Mouse (Mus musculus): ENCODE results near the gene Arrdc2. TPM values are rescaled to one million over a fixed set of nuclear protein-coding genes. Genes with fewer than 3 reads are reported as not detected.

Gene Arrdc2
- polyA plus RNA-seq, 1 experiment from 2014 or later = 6.7 TPM

GRCm38 (mm10) chr8:70872643-70873363 is 33.3 kb upstream of the Arrdc2 start:
- Histone ChIP-seq H3K4me2 (peak overlapping the region; percentile 70), H3K4me3 (peak overlapping the region; percentile 87), H3K9me3 (no peaks in the 10 kb centered on the region), H3K36me3 (0 out of 2 replicates have a peak, but pooled peaks cover 3% of the 10 kb centered on the region), H3K27ac (peak overlapping the region; percentile 91), H3K4me1 (peaks cover 29% of the 10 kb centered on the region), H3K27me3 (no peaks in the 10 kb centered on the region), H3K9ac (peak overlapping the region; percentile 76)
- ATAC-seq (ENCODE audit: insufficient number of reproducible peaks, low FRiP score, low TSS enrichment, low read depth) = no peak
- 2% methylated on average over 31 of the region's 31 CpGs for WGBS

- no peak for ATAC-seq (ENCODE audit: insufficient number of reproducible peaks, low FRiP score, low TSS enrichment, low read depth)
- no peak overlapping the region for H3K27ac ChIP-seq
- 92% methylated on average over 5 of the region's 5 CpGs for WGBS
- H3K9me3 ChIP-seq = no peaks in the 10 kb centered on the region
- H3K27me3 ChIP-seq = no peaks in the 10 kb centered on the region
- H3K36me3 ChIP-seq = 0 out of 2 replicates have a peak, but pooled peaks cover 6% of the 10 kb centered on the region
- no peak overlapping the region for H3K9ac ChIP-seq
- no peak overlapping the region for H3K4me2 ChIP-seq
- no peak overlapping the region for H3K4me3 ChIP-seq
- peaks cover 32% of the 10 kb centered on the region for H3K4me1 ChIP-seq
Measured at GRCm38 (mm10) chr8:70871195-70871807, 31.8 kb upstream of the Arrdc2 start.

DNA sequence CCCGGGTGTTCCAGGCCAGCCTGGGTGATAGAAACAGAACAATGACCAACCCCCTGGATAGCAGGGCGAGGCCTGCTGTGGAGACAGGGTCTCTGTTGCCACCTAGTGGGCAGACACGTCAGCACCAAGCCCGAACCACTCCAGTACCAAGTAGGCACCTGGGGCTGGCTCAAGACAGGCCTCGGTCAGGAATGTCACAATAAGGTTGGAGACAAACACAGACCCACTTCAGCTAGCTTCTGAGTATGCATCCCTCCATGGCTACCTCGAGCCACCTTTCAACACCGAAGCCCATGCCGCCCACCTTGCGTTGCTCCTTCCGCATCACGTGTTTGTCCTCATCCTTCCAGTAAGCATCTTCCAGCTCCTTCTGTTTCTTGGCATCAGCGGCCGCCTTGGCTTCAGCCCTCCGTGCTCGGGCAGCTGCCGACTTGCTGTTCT is 30.1 kb upstream of the Arrdc2 start:
- 48% methylated on average over 16 of the region's 16 CpGs for WGBS
- no peaks in the 10 kb centered on the region for H3K9me3 ChIP-seq
- H3K4me2 ChIP-seq = no peak overlapping the region; the same call in 1 of the 2 replicates
- H3K4me1 ChIP-seq = peaks cover 42% of the 10 kb centered on the region
- H3K9ac ChIP-seq = no peak overlapping the region
- ATAC-seq (ENCODE audit: insufficient number of reproducible peaks, low FRiP score, low TSS enrichment, low read depth) = no peak
- H3K36me3 ChIP-seq = 0 out of 2 replicates have a peak, but pooled peaks cover 6% of the 10 kb centered on the region
- no peak overlapping the region for H3K27ac ChIP-seq
- no peak overlapping the region for H3K4me3 ChIP-seq
- H3K27me3 ChIP-seq = peaks cover under 1% of the 10 kb centered on the region; the same call in 1 of the 2 replicates

DNA sequence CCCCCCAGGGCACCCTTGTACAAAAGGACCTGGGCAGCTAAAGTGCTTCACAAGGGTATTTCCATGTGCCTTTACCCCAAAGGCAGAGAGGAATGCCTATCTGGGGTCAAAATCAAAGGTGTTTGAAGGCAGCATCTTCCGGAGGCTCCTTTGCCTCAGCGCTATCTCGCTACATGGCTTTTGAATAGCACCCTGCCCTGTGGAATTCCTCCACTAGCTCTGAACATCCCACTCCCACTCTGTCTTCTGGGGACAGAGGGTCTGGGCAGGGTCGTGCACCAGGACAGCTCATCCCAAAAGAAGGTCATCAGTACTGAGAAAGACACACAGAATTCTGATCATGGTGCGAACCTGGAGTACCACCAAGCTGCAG is 29.7 kb upstream of the Arrdc2 start:
- H3K27ac ChIP-seq = no peak overlapping the region
- 0 out of 2 replicates have a peak, but pooled peaks cover 6% of the 10 kb centered on the region for H3K36me3 ChIP-seq
- 38% methylated on average over 5 of the region's 5 CpGs for WGBS
- H3K9me3 ChIP-seq = no peaks in the 10 kb centered on the region
- no peak overlapping the region for H3K9ac ChIP-seq
- H3K4me2 ChIP-seq = peak overlapping the region; percentile 39
- peaks cover 5% of the 10 kb centered on the region; the same call in 1 of the 2 replicates for H3K27me3 ChIP-seq
- ATAC-seq (ENCODE audit: insufficient number of reproducible peaks, low FRiP score, low TSS enrichment, low read depth) = no peak
- H3K4me3 ChIP-seq = 0 out of 2 replicates have a peak overlapping the region, but pooled peaks have one; percentile 24
- peaks cover 46% of the 10 kb centered on the region for H3K4me1 ChIP-seq

- H3K27ac ChIP-seq = no peak overlapping the region
- no peak for ATAC-seq (ENCODE audit: insufficient number of reproducible peaks, low FRiP score, low TSS enrichment, low read depth)
- 0 out of 2 replicates have a peak, but pooled peaks cover 6% of the 10 kb centered on the region for H3K36me3 ChIP-seq
- H3K9ac ChIP-seq = no peak overlapping the region
- H3K9me3 ChIP-seq = no peaks in the 10 kb centered on the region
- peaks cover 9% of the 10 kb centered on the region; the same call in 1 of the 2 replicates for H3K27me3 ChIP-seq
- peak overlapping the region; percentile 24 for H3K4me3 ChIP-seq
- H3K4me2 ChIP-seq = peak overlapping the region; percentile 39
- peaks cover 51% of the 10 kb centered on the region for H3K4me1 ChIP-seq
- 17% methylated on average over 40 of the region's 40 CpGs for WGBS
Measured at GRCm38 (mm10) chr8:70868559-70869198, 29.2 kb upstream of the Arrdc2 start.

GRCm38 (mm10) chr8:70866566-70866965 is 27.0 kb upstream of the Arrdc2 start:
- H3K9ac ChIP-seq = no peak overlapping the region
- peaks cover 29% of the 10 kb centered on the region for H3K27me3 ChIP-seq
- 82% methylated on average over 7 of the region's 7 CpGs for WGBS
- peaks cover 54% of the 10 kb centered on the region for H3K4me1 ChIP-seq
- ATAC-seq (ENCODE audit: insufficient number of reproducible peaks, low FRiP score, low TSS enrichment, low read depth) = no peak
- H3K4me2 ChIP-seq = no peak overlapping the region
- H3K9me3 ChIP-seq = no peaks in the 10 kb centered on the region
- H3K4me3 ChIP-seq = no peak overlapping the region
- H3K36me3 ChIP-seq = 0 out of 2 replicates have a peak, but pooled peaks cover 6% of the 10 kb centered on the region
- H3K27ac ChIP-seq = peak overlapping the region; percentile 86; the same call in 1 of the 2 replicates

DNA sequence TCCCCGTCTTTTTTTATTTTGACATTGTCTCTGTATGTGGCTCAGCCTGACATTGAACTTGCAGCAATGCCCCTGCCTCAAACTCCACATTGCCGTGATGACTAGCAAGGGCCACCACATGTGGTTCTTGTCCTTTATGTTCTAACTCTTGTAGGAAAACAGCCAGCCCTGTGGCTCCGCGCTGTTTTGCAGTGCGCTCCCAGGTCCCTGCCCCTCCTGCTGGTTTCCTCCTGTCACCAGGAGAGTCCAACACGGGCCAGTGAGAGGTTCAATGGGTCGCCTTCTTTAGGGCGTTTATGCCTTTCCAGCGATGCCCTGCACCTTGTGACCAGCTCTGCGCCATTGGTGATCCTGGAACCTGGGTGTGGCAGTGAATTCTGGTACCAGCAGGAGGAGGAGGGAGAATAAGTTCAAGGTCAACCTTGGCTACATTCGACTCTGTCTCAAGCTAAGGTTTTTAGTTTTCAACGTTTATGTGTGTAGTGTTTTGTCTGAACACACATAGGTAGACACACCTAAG is 26.5 kb upstream of the Arrdc2 start:
- H3K9me3 ChIP-seq = no peaks in the 10 kb centered on the region
- peak overlapping the region; percentile 60 for H3K4me3 ChIP-seq
- H3K36me3 ChIP-seq = 0 out of 2 replicates have a peak, but pooled peaks cover 6% of the 10 kb centered on the region
- peaks cover 33% of the 10 kb centered on the region for H3K27me3 ChIP-seq
- ATAC-seq (ENCODE audit: insufficient number of reproducible peaks, low FRiP score, low TSS enrichment, low read depth) = no peak
- peaks cover 54% of the 10 kb centered on the region for H3K4me1 ChIP-seq
- H3K4me2 ChIP-seq = peak overlapping the region; percentile 80
- no peak overlapping the region for H3K9ac ChIP-seq
- H3K27ac ChIP-seq = peak overlapping the region; percentile 86
- WGBS = 9% methylated on average over 12 of the region's 12 CpGs

GRCm38 (mm10) chr8:70865350-70866000 is 26.0 kb upstream of the Arrdc2 start:
- ATAC-seq (ENCODE audit: insufficient number of reproducible peaks, low FRiP score, low TSS enrichment, low read depth) = peak; percentile 89
- Histone ChIP-seq H3K27me3 (peaks cover 33% of the 10 kb centered on the region), H3K9ac (peak overlapping the region; percentile 37), H3K4me1 (peaks cover 54% of the 10 kb centered on the region), H3K4me3 (peak overlapping the region; percentile 60), H3K4me2 (peak overlapping the region; percentile 80), H3K36me3 (0 out of 2 replicates have a peak, but pooled peaks cover 6% of the 10 kb centered on the region), H3K27ac (peak overlapping the region; percentile 86), H3K9me3 (no peaks in the 10 kb centered on the region)
- WGBS = under 1% methylated on average over 46 of the region's 46 CpGs

DNA sequence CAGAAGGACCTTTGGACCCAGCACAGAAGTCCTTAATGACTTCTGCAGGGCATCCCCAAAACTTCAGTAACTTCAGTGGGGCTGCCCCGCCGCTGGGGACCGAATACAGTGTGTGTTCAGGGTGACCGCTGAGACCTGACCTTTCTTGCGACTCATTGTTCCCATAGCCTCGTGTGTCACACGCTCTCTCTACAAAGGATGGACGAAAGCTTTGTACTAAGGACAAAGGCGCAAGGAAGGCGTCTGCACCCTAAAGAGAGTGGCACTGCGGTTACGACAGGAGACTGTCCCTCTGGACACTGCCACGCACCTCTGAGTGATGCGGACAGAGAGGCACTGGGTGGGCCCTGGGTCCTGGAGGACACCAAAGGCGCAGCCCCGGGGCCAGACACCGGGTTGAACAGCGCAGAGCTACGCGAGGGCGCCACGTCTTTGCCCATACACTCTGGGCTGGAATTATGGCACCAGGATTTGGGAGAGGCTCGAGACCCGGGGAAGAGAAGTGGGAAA is 25.2 kb upstream of the Arrdc2 start:
- Histone ChIP-seq H3K9me3 (no peaks in the 10 kb centered on the region), H3K9ac (peak overlapping the region; percentile 37; the same call in 1 of the 2 replicates), H3K36me3 (0 out of 2 replicates have a peak, but pooled peaks cover 6% of the 10 kb centered on the region), H3K4me1 (peaks cover 52% of the 10 kb centered on the region), H3K4me2 (peak overlapping the region; percentile 80), H3K4me3 (peak overlapping the region; percentile 60), H3K27me3 (peaks cover 33% of the 10 kb centered on the region), H3K27ac (peak overlapping the region; percentile 86)
- no peak for ATAC-seq (ENCODE audit: insufficient number of reproducible peaks, low FRiP score, low TSS enrichment, low read depth)
- WGBS = 2% methylated on average over 24 of the region's 24 CpGs

DNA sequence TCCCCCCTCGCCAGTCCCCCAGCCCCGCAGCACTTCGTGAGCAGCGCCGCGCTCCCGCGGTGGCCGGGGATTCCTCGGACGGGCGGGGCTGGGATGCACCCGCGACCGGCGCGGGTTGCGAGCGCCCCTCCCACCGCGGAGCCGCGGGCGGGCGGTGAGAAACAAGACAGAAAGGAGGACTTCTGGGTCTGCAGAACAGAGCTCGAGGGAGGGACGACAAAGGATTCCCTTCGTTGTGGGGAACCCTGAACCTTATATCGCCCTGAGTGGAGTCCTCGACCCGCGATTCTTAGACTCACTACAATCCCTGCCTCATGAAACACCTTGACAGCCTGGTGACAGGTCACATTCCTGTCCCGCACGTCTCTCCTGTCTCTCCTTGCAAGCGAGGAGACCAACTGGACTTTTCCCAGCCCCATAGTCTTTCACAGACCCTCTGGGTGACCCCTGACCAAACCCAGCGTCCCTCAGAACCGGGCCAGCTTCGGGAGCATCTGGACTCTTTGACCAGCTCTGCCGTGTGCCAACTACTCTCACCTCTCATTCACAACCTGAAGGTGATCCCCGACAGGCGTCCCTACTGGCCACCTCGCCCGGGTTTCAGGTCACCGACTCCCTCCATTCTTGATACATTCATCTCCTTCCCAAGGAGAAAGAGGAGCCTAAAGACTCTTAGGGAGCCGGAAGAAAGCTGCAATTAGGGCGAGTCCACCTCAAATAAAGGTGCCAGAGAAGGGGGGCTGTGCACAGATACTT is 24.6 kb upstream of the Arrdc2 start:
- peak overlapping the region; percentile 80 for H3K4me2 ChIP-seq
- peaks cover 33% of the 10 kb centered on the region for H3K27me3 ChIP-seq
- ATAC-seq (ENCODE audit: insufficient number of reproducible peaks, low FRiP score, low TSS enrichment, low read depth) = no peak
- 0 out of 2 replicates have a peak, but pooled peaks cover 6% of the 10 kb centered on the region for H3K36me3 ChIP-seq
- 1% methylated on average over 46 of the region's 46 CpGs for WGBS
- peaks cover 45% of the 10 kb centered on the region for H3K4me1 ChIP-seq
- no peaks in the 10 kb centered on the region for H3K9me3 ChIP-seq
- 0 out of 2 replicates have a peak overlapping the region, but pooled peaks have one; percentile 17 for H3K9ac ChIP-seq
- H3K4me3 ChIP-seq = peak overlapping the region; percentile 60
- no peak overlapping the region for H3K27ac ChIP-seq
